Mouse (Mus musculus): ENCODE results near the gene Ranbp2.

DNA sequence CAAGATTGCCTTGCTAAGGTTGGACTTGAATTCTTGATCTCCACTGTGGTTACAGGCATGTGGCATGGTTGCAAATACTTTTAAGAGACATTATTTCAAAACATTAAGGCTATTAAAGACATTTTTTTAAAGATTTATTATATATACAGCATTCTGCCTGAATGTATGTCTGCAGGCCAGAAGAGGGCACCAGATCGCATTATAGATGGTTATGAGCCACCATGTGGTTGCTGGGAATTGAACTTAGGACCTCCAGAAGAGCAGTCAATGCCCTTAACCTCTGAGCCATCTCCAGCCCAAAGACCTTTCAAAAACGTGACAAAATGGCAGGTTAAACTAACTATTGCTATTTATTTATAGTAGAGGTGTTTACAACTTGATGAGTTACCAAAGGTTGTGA is 48.9 kb downstream of the Ranbp2 start:
- TF ChIP-seq CTCF (IDR thresholded peaks at IDR 0.05; ENCODE audit: low read depth) (peak; percentile 46), EP300 (optimal IDR thresholded peaks at IDR 0.05) (no peak)
